Mouse (Mus musculus): Measurements from ENCODE around the gene Card9. TPM values are rescaled to one million over a fixed set of nuclear protein-coding genes. Genes with fewer than 3 reads are reported as not detected.

Card9 gene
- total RNA-seq, 2 experiments from 2014 or later = 3.0 to 3.7 TPM

DNA sequence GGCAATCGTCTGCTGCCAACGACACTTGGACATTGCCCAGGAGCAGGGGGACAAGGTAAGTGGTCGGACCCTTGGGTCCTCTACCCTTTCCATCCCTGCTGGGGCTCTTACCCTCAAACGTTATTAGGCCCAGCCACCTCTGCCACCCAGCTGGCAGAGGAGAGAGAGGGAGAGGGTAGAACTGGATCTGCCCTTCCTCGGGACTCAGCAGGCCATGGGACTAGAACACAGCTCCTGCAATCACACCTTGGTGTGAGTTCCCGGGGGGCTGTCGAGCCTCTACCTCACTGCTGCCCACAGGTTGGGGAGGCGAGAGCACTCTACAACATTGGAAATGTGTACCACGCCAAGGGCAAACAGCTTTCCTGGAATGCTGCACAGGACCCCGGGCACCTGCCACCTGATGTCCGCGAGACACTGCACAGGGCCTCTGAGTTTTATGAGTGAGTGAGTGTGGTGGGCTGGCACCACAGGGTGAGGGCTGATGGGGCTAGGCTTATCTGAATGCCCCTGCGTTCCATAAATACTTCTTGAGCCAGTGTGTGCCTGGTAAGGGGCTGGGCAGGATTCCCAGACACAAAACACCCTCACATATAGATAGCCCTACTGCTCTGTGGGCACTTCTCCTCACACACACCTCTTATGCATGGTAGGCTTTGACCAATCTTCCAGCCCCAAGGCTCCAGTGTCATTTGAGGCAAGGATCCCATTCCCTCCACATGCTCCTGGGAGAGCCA lies 37.0 kb downstream of the Card9 start:
- no peak overlapping the region for H3K4me3 ChIP-seq
- H3K27ac ChIP-seq = no peak overlapping the region
- TF ChIP-seq CTCF (IDR thresholded peaks at IDR 0.05) = no peak
- intact Hi-C loops (cut with DNase I) = no loop called here
- no peak for DNase-seq (ENCODE audit: extremely low spot score in 1 of 2, low spot score in 2 of 2)

DNA sequence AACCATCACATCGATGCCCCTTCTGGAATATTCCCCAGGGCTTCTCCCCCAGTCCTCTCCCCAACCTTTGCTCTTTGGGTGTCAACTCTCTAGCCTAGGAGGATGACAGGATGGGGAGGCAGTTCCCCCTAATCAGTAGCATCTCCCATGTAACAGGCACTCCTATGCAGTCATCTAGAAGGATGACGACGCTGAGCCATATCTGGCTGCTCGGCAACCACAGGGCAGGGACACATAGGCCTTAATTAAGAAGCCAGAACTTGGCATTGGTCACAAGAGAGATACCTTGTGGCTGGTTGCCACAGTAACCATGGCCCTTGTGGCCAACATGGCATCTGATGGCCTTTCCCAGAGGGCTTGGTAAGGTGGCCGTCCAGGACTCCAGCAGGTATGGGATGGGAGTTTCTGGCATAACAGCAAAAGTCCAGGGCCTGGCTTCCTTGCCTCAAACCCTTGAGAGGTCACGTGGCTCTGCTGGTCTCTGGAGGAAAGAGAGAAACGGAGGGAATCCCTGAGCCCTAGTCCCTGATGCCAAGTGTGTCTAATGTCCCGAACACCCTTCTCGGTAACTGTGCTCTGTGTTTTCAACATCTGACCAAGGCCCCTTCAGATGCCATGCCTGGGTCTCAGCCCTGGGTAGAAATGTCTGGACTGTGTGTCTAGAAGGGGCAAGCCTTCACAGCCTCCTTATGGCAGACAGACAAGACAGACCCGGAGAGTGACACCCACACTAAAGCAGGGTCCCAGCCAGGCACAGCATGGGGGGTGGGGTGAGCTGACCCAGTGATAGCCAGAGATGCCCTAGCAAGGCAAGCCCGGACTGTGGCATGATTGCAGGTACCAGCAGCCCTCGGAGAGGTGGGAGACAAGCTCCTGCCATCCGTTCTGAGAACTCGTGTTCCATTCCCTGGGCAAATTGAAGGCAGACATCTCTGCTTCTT lies 40.2 kb downstream of the Card9 start:
- intact Hi-C loops (cut with DNase I) = no loop called here

DNA sequence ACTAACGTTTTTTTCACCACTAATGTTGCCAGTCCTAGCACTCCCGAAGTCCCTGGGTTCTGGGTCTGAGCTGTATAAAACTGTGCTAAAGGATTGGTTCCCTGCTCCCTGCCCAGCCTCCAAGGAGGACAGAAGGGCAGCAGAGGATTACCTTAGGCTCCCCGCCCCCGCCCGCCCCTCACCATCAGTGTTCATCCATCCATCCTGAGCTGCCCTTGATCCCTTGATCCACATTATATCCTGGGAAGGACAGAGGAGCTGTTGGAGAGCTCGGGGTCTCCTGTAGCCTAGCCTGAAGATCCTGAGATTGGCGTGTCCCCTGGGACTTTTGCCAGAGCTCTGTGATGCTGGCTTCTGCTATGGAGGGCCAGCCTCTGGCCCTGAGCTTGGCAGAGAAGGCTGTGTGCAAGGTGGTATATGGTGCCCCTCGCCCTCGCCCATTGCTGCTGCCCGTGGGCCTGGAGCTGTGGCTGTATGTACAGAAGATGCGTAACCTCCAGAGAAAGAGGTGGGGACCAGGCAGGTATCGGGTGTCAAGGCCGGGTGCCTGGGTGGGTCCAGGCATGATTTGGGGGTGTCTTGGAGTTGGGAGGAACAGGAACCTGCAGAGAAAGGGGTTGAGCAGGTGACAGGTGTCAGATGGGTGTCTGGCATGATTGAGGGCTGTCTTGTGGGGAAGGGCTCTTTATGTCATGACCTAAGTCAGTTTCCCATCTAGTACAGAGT lies 41.0 kb downstream of the Card9 start:
- no peak for TF ChIP-seq CTCF (IDR thresholded peaks at IDR 0.05)
- Histone ChIP-seq H3K27ac (no peak overlapping the region), H3K4me3 (no peak overlapping the region)
- intact Hi-C loops (cut with DNase I) = loop anchor here (5.0 kb wide), 1 partner anchor 68 kb away; the partner anchor contains the start of genes Entr1 and Pmpca
- no peak for DNase-seq (ENCODE audit: extremely low spot score in 1 of 2, low spot score in 2 of 2)

More for the DNA sequence above, 40.2 kb downstream of the Card9 start:
- no peak for DNase-seq (ENCODE audit: extremely low spot score in 1 of 2, low spot score in 2 of 2)
- Histone ChIP-seq H3K27ac (no peak overlapping the region), H3K4me3 (no peak overlapping the region)
- no peak for TF ChIP-seq CTCF (IDR thresholded peaks at IDR 0.05)

DNA sequence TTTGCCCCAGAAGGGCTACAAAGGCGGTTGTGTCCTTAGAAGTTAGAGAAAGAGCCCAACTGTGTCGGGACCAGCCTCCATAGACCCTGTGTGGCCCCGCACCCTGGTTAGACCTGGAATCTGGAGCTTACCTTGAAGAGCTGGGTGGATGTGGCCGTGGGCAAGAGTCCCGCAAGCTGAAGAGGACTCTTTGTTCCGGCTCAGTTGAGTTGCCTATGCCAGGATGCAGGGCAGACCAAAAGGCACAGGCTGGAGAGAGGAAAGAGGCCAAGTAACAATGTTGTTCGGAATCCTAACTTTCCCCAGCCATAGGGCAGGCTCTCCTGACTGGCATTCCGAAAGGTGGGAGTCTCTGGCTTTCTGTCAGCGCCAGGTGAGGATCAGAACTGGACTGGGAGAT lies 41.6 kb downstream of the Card9 start:
- TF ChIP-seq CTCF (IDR thresholded peaks at IDR 0.05) = no peak
- intact Hi-C loops (cut with DNase I) = loop anchor here (5.0 kb wide), 1 partner anchor 68 kb away; the partner anchor contains the start of genes Entr1 and Pmpca
- no peak overlapping the region for H3K4me3 ChIP-seq
- no peak overlapping the region for H3K27ac ChIP-seq
- DNase-seq (ENCODE audit: extremely low spot score in 1 of 2, low spot score in 2 of 2) = no peak

DNA sequence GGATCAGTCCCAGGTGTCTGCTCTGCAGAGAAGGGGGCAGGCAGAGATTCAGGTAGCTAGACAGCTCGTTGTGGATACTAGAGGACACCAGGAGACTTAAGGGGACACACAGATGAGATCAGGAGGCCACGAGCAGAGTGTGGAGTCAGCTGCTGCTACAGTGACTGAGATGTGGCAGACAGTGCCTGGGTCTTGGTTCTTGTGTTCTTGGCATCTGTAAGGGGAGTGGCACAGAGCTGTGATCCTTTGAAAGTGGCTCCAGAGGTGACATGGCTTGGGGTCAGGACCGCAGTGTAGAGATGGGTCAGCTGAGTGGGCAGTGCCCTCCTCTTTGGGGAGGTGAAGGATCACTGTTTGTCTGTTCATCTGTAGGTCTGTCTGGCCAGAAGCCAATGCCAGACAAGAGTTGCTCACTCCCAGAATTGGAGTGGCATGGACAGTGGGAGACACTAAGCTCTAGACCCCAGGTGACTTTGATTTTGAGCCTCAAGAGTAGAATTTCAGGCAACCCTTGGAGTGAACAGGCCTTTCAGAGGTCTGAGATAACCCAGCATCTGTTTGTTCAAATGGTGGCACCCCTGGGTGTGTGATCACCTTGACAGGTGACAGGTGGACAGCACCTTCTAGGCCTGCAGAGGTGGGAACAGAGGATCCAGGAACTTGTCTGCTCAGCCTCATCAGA lies 42.6 kb downstream of the Card9 start:
- DNase-seq (ENCODE audit: extremely low spot score in 1 of 2, low spot score in 2 of 2) = no peak
- Histone ChIP-seq H3K27ac (no peak overlapping the region), H3K4me3 (no peak overlapping the region)
- TF ChIP-seq CTCF (IDR thresholded peaks at IDR 0.05) = no peak
- intact Hi-C loops (cut with DNase I) = loop anchor here (5.0 kb wide), 1 partner anchor 69 kb away; the partner anchor contains the start of genes Entr1 and Pmpca

DNA sequence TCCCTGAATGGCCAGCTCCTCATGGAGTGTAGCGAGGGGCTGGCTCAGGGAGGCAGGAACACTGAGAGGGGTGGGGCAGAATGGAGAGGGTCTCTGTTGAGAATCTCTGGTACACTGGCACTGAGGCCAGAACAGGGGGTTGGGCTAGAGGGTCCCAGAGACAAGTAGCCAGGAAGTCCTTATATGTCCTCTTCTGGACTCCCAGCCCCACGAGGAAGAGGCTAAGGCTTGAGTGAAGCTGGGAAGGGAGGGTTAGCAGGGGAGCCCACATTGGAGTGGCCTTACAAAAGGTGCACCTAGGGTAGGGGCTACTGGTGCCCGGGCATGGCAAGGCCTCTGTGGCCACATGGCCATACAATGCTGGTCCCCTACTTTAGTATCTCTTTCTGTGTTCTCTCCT lies 43.3 kb downstream of the Card9 start:
- intact Hi-C loops (cut with DNase I) = loop anchor here (5.0 kb wide), 1 partner anchor 70 kb away; the partner anchor contains the start of genes Entr1 and Pmpca
- H3K27ac ChIP-seq = no peak overlapping the region
- DNase-seq (ENCODE audit: extremely low spot score in 1 of 2, low spot score in 2 of 2) = no peak
- TF ChIP-seq CTCF (IDR thresholded peaks at IDR 0.05) = no peak
- no peak overlapping the region for H3K4me3 ChIP-seq

DNA sequence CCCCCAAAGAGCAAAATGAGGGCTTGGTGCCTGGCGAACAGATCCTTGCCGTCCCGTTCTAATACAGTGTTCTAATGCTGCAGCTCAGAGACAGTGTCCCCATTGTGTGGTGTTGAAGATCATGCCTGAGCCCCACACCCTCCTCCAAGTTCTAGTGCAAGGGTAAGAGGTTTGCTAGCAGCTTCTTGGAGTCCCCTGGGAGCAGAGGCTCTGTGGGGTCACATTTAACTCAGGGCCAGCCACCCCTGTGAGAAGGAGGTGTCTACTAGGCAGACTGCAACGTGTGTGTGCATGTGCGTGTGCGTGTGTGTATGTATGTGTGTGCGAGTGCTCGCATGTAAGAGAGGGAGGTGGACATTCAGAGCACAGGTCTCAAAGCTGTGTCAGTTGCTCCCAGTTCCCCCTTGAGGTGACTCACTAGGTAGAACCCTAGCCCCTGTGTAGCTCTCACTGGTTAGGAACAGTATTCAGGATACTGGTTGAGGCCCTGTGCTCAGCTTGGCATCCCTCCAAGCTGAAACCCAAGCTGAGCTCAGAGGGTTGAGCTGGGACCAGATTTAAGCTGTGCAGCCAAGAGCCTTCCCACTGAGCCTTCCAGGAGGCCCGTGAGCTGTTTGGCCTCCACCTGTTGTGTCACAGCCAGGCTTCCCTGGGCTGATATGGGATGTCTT lies 44.0 kb downstream of the Card9 start:
- no peak for DNase-seq (ENCODE audit: extremely low spot score in 1 of 2, low spot score in 2 of 2)
- Histone ChIP-seq H3K27ac (peak overlapping the region; percentile 95), H3K4me3 (peak overlapping the region; percentile 69)
- no peak for TF ChIP-seq CTCF (IDR thresholded peaks at IDR 0.05)
- intact Hi-C loops (cut with DNase I) = loop anchor here (5.0 kb wide), 1 partner anchor 71 kb away; the partner anchor contains the start of genes Entr1 and Pmpca

DNA sequence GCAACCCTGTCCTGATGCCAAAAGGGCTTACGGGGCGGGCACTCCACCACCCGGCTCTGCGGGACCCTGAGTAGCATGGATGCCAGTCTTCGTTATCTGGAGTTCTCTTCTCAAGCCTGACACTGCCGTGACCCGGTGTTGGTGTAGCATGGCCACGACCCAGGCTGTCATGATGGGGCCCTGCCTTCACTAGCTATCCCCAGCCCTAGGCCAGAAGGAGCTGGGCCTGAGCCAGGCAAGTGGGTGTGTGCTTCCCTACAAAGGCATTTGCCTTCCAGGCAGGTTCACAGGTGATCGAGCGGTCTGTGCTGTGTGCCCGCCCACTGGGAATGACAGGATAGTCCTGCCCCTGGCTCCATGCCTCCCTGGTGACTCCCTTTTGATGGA lies 44.8 kb downstream of the Card9 start:
- peak overlapping the region; percentile 69 for H3K4me3 ChIP-seq
- intact Hi-C loops (cut with DNase I) = loop anchor here (5.0 kb wide), 1 partner anchor 71 kb away; the partner anchor contains the start of genes Entr1 and Pmpca
- peak overlapping the region; percentile 95 for H3K27ac ChIP-seq
- DNase-seq (ENCODE audit: extremely low spot score in 1 of 2, low spot score in 2 of 2) = no peak
- no peak for TF ChIP-seq CTCF (IDR thresholded peaks at IDR 0.05)

DNA sequence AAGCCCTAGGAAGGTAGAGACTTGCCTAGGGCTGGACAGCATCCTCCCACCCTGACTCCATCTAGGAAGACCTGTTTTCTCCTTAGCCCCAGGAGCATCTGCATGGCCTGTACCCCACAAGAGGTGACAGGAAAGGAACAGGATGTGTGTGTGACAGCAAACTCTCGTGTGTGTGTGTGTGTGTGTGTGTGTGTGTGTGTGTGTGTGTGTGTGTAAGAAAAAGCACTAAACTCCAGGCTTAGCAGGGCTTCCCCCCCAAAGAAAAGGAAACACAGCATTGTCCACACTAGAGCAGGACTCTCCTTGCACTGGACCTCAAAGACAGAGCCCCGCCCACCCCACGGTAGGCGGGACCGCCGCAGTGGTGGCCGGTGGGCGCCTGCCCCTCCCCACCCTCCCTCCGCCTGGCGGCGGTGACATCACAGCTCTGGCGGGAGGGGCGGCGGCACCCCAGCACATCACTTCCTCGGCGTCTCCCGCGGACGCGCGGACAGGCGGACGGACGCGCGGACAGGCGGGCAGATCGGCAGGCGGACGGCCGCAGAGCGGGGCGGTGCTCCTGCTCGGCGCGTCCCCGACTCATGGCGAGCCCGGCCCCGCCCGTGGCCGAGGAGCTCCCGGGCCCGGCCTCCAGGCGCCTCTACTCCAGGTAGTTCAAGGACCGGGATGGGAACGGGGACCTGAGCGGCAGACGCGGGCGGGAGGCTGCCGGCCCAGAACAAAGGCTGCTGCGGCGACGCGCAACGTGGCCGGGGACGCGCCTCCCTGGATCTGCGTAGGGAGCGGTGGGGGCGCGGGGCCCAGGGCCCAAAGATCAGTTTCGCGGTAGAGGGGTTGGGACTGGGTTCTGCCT lies 45.4 kb downstream of the Card9 start, which contains the start of gene Gpsm1:
TSS of gene Gpsm1 (plus strand) at position 444 of the 853 bp plus-strand sequence.
- no peak; the same call in 1 of the 2 replicates for TF ChIP-seq CTCF (IDR thresholded peaks at IDR 0.05)
- peak; percentile 78 for DNase-seq (ENCODE audit: extremely low spot score in 1 of 2, low spot score in 2 of 2)
- Histone ChIP-seq H3K4me3 (peak within 1 kb of the TSS; percentile 69), H3K27ac (peak within 1 kb of the TSS; percentile 95)
- intact Hi-C loops (cut with DNase I) = loop anchor here (5.0 kb wide), 1 partner anchor 72 kb away; the partner anchor contains the start of genes Entr1 and Pmpca

Data from left cerebral cortex, adult 2 months (tissue).